Mouse (Mus musculus): ENCODE results near the gene Sim2. TPM values are rescaled to one million over a fixed set of nuclear protein-coding genes. Genes with fewer than 3 reads are reported as not detected.

Sim2 gene
- not detected for total RNA-seq (2021)
- long read RNA-seq, experiment 1, partial matches to known transcripts: 0 of 1 reads
- long read RNA-seq, experiment 1, other reads (novel, unspliced or antisense): 1 of 1 reads
- long read RNA-seq, experiment 2: 0 reads

DNA sequence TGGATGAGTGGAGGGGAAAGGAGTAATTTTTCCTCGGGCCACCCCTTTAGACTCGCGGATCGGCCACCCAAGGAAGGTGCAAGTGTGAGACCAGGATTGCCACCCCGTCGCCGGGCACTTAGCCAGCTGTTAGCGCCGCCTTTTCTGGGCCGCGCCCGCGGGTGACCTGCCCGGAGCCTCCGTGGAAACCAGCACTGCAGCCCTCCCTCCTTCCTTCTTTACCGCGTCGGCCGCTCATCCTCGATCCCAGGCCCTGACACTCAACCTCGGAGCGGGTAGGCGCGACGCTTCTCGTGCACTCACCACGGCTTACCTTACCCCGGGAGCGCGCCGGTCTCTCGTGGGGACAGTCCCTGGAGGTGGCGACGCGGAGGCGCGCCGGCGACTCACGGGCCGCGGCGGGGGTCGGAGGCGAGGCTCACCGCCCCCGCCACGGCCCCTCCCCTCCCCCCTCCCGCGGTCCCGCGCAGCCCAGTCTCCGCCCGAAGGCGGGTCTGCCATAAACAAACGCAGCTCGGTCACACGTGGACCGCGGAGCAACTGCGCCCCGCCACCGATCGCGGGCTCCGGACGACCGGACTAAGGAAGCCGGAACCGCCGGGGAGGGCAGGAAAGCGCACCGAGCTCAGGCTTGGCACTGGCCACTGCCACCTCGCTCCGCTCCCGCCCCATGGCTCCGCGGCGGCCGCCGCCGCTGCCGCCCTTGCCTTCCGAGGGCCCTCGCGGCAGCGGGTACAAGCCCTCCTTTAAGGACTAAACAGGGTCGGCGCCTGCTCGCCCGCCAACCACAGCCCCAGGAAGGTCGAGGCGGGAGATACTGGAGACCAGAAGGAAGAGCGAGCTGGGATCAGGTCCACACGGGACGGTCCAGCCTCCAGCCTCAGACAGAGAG, at the start of gene Sim2:
Gene Sim2 (plus strand): TSS at position 221 of the 892 bp plus-strand sequence.
- DNase-seq (ENCODE audit: low spot score in 2 of 2): no peak

GRCm38 (mm10) chr16:94037280-94037679, 47.5 kb upstream of the Sim2 start:
- no peak for DNase-seq (ENCODE audit: low spot score in 2 of 2)

DNA sequence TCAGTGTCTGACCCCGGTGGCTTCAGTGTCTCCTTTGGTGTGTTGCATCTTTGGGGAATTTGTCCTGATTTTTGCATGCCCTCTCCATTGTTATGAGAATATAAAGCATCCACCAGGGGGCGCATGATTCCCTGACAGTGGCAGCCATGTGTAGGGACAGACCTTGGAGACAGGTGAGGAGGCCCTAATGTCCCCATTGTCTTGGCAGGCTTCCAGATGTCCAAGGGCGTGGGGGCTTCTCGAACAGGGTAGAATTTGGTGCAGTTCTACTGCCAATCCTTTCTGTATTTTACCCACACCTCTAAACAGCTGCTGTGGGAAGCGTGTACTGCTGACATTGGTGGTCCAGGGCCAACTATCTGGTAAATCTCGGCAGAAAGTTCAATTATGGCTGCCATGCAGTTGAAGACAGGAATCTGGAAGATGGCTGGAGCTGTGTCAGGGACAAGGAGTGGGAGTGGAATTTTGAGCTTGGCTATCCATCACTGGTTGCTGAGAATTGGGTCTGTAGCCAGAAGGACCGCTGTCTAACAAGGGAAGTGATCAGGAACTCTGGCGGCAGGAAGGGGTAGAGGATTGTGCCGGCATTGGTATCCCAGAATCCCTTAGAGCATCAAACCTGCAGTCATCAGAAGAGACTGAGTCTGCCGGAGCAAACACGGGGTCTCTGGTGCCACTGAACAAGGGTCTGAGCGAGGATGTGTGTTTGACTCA, 46.3 kb upstream of the Sim2 start:
- peak; percentile 40 to 74 for DNase-seq (ENCODE audit: low spot score in 2 of 2)

- DNase-seq (ENCODE audit: low spot score in 2 of 2): no peak
These were observed 45.8 kb upstream of the Sim2 start for GRCm38 (mm10) chr16:94038986-94039341.

DNA sequence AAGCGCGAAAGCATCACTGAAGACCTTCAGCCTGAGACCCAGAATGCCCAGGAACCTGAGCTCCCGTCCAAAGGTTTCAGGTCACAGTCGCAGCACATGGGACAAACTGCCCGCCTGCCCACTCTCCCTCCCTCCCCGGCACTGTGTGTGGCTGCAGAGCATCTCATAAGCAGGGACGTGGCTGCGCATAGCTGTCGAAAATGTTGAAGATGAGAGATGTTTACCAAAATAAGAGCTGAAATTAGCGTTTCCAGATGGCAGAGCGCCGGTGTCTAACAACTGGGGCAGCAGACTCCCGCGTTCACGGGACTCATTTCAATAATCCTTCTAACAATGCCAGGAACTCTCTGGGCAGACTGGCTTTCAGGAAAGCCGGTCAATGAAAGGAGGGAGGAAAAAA, 44.2 kb upstream of the Sim2 start:
- no peak for DNase-seq (ENCODE audit: low spot score in 2 of 2)

DNA sequence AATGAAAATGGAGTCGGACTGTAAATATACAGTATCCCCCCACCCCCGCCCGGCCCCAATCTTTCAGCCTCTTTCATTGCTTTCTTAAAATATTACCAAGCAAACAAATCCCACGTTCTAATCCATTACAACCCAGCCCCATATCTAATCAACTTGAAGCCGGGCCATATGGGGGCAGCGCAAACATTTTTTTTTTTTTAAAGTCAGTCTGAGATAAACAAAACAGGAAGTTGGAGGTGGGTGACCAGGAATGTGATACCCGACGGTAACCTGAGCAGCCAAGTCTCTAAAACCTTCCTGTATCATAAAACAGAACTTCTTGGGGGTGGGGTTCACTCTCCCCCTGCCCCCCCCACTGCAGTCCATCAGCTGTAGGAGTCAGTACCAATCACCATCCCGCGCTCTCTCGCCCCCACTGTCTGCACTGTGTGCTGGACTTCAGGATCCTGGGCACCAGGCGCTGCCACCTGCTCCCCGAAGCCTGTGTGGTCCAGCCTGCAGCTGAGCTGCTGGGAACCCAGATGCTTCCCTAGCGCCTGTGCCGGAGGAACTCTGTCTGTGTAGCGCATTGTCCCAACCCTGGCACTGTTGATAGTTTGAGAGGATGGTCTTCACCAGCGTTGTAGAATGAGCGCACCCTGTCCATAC, 43.5 kb upstream of the Sim2 start:
- no peak for DNase-seq (ENCODE audit: low spot score in 2 of 2)

DNA sequence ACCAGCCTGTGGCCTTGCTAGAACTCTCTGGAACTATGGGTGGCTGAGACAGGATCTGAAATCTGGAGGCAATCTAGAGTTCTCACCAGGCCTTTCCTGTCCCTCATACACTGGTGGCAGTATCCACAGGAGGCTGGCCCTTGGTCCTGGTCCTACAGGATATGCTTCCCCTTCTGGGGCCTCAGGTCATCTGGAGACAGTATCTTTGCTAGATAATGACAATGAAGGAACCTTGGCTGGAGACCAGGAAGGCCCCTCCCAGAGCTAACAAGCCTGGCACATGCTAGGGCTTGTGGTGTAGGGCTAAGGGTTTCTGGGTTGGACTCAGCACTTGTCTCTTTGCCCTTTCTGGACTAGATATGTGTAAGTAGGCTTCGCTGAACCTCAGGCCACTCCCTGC, 40.9 kb upstream of the Sim2 start:
- no peak for DNase-seq (ENCODE audit: low spot score in 2 of 2)

DNA sequence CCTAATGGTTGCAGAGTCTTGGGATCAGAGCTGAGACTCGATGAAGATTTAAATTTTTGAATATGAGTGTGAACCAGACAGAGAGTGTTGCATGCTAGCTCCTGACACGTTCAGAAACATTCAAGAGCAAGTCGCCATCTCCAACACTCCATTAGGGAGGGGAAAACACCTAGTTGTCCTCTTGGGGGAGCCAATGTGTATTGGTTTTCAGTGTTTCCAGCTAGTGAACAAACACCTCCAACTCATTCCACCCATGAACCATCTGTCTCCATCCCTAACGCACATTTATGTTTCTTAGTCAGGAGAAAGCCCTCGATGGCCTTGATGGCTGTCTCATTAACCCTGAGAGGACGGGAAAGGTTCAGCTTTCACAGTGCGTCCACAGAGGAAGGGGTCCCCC, 39.7 kb upstream of the Sim2 start:
- DNase-seq (ENCODE audit: low spot score in 2 of 2): peak; percentile 13 to 28

DNA sequence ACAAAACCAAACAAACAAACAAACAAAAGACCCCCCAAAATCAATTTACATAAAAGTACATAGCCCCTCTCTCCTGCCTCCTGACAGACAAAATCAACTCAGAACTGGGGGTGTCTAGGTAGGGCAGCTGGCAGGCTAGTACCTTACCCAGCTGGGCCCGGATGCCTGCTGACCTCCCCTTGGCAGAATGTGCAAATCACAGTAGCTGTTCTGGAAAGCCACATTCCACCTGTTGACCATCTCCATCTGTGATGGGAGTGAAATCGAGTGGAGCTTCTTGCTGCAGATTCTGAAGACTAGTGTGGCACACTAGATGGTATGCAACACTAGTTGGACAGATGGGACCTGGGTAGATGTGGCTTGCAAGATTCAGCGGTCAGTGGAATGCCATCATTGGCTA, 34.4 kb upstream of the Sim2 start:
- DNase-seq (ENCODE audit: low spot score in 2 of 2): no peak

DNA sequence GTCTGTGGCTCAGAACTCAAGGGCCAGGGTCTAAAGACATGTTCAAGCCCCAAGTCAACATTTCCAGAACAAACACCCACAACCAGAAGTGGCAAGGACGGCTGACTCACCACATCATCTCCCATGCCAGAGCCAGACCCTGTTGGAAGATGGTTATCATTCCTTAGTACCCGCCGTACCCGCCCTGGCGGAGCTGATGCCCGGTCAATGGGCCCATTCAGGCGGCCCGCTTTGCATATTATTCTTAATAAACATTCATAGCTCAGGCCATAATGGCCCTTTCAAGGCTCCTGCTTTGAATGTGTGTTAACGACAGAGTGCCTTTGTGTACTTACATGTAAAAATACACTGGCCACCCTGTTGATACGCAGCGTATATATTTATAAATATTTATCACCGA, 29.6 kb upstream of the Sim2 start:
- DNase-seq (ENCODE audit: low spot score in 2 of 2): no peak

GRCm38 (mm10) chr16:94055576-94055975, 29.2 kb upstream of the Sim2 start:
- DNase-seq (ENCODE audit: low spot score in 2 of 2): no peak

- no peak for DNase-seq (ENCODE audit: low spot score in 2 of 2)
These were observed 24.9 kb upstream of the Sim2 start for GRCm38 (mm10) chr16:94059820-94060219.

DNA sequence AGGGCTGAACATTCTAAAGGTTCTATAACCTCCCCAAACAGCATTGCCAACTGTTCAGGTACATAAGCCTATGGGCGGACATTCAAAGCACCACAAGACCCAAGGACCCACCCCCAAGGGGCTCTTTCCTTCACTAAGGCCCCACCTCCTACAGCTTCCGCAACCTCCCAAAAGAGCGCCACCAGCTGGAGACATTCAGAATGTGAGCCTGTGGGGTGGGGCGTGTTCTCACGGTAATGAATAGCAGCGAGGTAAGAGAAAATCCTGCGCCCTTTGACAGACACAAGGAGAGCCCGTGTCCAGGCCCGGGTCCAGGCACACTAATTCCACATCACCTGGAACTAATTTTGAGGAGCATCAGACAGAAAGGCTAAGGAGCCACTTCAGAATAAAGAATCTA, 20.5 kb upstream of the Sim2 start:
- no peak for DNase-seq (ENCODE audit: low spot score in 2 of 2)

GRCm38 (mm10) chr16:94065728-94066674, 18.7 kb upstream of the Sim2 start:
- DNase-seq (ENCODE audit: low spot score in 2 of 2): no peak

DNA sequence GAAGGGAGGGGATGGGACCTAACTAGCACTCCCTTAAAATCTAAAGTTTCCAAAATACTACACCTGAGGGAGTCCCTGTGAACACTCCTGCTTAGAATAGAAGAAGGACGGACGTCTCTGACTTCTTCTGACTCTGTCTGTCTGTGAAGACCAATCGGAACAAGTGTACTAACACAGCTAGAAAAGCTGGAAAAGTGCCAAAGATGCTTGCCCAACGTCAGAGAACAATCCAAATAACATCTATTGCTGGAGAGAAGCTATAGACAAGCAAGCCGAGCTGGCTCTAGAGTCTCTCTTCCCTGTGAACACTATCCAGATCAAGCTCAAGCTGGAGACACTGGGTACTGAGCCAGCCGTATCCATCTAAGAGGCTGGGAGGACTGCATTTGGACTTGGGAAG, 18.0 kb upstream of the Sim2 start:
- no peak for DNase-seq (ENCODE audit: low spot score in 2 of 2)

DNA sequence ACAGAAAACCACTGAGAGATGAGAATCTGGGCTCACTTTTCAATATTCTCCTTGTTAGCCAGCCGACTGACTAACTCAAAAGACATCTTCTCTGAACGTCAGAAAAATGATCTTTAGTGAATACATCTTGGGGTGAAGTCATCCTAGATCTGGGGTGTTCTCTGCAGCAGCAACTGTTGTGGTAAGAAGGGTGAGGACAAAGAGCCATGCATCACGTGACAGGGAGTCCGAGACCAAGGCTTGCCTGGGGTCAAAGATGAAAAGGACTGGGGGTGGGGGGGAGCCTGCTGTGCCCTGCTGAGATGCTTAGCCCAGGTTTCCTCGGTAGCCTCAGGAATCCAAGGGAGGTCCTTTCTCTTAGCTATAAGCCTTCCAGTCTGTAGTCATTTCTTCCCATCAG, 17.5 kb upstream of the Sim2 start:
- no peak for DNase-seq (ENCODE audit: low spot score in 2 of 2)

DNA sequence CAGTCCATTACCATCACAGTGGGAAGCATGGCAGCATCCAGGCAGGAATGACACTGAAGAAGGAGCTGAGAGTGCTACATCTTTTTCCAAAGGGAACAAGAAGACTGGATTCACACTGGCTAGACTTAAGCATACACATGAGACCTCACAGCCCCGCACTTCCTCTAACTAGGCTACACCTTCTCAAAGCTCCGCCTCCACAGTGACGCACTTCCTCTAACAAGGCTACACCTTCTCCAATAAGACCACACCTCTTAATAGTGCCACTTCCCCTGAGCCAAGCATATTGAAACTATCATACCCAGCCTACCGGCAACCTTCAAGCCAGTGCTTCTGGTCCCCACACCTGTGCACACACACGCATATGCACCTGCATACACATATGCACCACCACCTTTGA, 15.7 kb upstream of the Sim2 start:
- DNase-seq (ENCODE audit: low spot score in 2 of 2): no peak

DNA sequence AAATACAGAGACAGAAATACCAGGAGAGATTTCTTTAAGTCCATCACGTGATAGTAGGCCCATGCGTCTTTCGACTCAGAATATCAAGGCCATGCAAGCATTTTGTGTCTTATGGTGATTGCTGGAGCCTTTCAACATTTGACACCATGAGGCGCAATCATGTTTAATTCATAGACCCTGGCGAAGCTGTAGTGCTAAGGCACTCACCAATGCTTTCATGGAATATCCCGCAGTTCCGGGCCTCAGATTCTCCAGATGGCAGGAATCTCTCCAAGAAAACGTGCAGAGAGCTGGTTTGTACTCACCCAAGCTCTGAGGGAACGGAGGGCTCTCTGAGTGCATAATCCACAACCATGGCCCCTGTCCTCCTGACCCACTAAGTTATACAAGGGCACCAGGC, 13.8 kb upstream of the Sim2 start:
- DNase-seq (ENCODE audit: low spot score in 2 of 2): no peak

DNA sequence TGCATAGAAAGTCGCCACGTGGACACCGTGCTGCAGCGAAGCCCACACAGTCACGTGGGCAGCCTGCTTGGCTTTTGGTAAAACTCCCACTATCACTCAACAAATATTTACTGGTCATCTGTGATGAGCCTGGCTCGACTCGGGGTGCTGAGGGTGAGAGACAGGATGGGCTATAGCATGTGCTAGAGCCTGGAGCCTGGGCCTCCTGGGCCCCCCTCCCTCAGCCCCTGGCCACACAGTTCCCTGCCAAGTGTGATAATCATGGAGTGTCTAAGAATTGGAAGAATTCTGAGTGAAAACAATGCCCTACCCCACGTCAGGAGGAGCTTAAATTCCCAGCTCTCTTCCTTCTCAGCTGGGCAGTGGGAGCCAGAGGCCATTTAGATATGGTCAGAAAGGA, 13.3 kb upstream of the Sim2 start:
- DNase-seq (ENCODE audit: low spot score in 2 of 2): no peak

DNA sequence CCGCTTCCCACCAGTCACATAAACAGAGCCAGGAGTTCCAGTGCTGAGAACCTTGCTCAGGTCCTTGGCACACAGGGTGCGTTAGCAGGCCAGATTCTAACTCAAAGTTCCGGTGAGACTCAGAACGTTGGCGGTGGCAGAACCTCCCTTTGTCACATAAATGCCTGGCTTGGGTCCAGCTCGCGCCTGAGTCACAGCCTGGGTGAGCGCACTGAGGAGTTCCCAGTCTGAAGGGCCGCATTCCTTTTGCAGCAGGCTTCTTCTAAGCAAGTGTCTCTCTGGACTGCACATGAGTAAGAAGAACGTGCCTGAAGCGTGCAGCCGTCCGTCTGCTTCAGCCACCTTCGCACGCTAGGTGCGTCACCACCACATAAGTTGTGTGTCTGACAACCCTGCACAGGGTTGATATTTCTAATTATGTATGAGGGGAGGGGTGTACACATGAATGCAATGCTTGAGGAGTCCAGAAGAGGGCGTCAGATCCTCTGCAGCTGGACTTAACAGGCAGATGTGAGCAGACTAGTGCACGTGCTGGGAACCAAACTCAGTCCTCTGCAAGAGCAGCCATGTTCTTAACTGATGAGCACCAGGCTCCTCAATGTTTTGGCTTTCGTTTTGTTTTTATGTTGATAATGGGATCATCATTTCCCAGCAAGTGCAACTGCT, 9.2 kb upstream of the Sim2 start:
- no peak for DNase-seq (ENCODE audit: low spot score in 2 of 2)
